Mouse (Mus musculus) embryonic facial prominence, embryonic 10.5 days (tissue): ENCODE results near the gene Lim2. TPM values are rescaled to one million over a fixed set of nuclear protein-coding genes. Genes with fewer than 3 reads are reported as not detected.
A peak's percentile ranks its signal among the peaks of the same experiment; 100 is the strongest.
"Not testable (repeated sequence)": the region's sequence is repeated elsewhere in the genome, so short reads cannot be mapped to it uniquely, and the experiment has no call there.

ENCODE experiments used
- DNase-seq: peaks from one replicate; pipeline ENCODE4 v3.0.0-alpha.2; 2017; ENCODE audit warnings: low spot score
- H3K27ac ChIP-seq: fragments of 300-500 bp; sonication (generic); replicated peaks from 2 replicates; pipeline ENCODE4 v1.5.1; 2016; ENCODE audit warnings: mild to moderate bottlenecking
- H3K27me3 ChIP-seq: fragments of 300-500 bp; sonication (generic); replicated peaks from 2 replicates; pipeline ENCODE4 v1.6.1; 2016; ENCODE audit warnings: low read depth, mild to moderate bottlenecking; ENCODE audit not compliant: poor library complexity, severe bottlenecking
- H3K36me3 ChIP-seq: fragments of 300-500 bp; sonication (generic); replicated peaks from 2 replicates; pipeline ENCODE4 v1.6.1; 2016; ENCODE audit warnings: mild to moderate bottlenecking, moderate library complexity
- H3K4me1 ChIP-seq: fragments of 300-500 bp; sonication (generic); 2 replicates; pipeline ENCODE4 v1.6.1; 2016
- H3K4me3 ChIP-seq: fragments of 300-500 bp; sonication (generic); 2 replicates; pipeline ENCODE4 v1.5.1; 2016; ENCODE audit warnings: mild to moderate bottlenecking, moderate library complexity
- H3K9me3 ChIP-seq: fragments of 300-500 bp; sonication (generic); 2 replicates; pipeline ENCODE4 v1.6.1; 2016; ENCODE audit warnings: mild to moderate bottlenecking
- WGBS: fragments of 180-500 bp; shearing (Covaris S2); methylation state at CpG from one replicate; pipeline ENCODE4 v1.1.7; 2016; 5-methylcytosine and 5-hydroxymethylcytosine counted together
- polyA plus RNA-seq: library from polyadenylated mRNA; unstranded; fragments of >200 nt; fragmentation: Nextera tagmentation; extraction: Ambion mirVana; gene quantifications from 2 replicates; pipeline ENCODE4 v1.2.1, GENCODE M21; 2016

Gene Lim2
- 0.17 TPM in 1 of 2 replicates, not detected in the other for polyA plus RNA-seq

DNA sequence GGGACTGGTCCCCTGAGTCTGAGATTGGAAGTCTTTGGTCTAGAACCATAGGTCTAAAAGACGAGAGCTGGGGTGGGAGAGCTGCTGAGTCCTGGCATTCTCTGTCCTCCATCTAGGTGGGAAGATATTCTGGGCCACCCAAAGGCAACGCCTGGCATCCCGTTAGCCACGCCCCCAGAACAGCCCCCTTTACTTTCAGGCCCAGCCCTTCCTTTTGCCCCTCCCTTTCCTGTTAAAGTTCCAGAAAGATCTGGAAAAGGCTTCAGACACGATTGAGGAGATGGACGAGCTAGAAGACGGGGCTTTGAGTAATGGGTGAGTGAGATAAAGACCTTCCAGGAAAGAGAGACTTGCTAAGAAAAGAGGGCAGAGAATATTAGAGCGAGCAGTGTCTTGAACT lies at the start of gene Lim2:
Gene Lim2, plus strand, starts transcription at position 265 of the 400 bp plus-strand sequence.
- Histone ChIP-seq H3K9me3 (no peaks in the 10 kb centered on the region), H3K27ac (no peak within 1 kb of the TSS), H3K36me3 (no peaks in the 10 kb centered on the region), H3K27me3 (no peaks in the 10 kb centered on the region), H3K4me3 (no peak within 1 kb of the TSS), H3K4me1 (0 out of 2 replicates have a peak, but pooled peaks cover 7% of the 10 kb centered on the region)
- DNase-seq: no peak
- 83% methylated on average over 8 of the region's 8 CpGs for WGBS

DNA sequence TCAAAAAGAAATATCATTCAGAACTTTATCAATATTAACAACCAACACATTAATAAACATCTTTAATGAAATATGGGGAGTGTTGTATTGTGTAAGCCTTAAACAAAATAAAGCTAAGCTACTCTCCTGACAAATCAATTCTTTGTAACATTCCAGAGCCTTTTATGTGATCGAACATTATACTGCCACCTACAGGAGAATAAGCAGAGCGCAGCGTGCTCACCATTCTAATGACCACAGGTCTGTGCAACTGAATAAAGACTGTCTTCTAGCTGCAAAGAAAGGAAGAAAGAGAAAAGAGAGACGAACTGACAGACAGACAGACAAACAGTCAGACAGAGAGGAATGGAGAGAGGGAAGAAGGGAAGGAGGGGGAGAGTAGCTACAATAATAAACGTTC lies 49.2 kb upstream of the Lim2 start:
- Histone ChIP-seq H3K27ac (no peak overlapping the region), H3K36me3 (no peaks in the 10 kb centered on the region), H3K4me3 (no peak overlapping the region), H3K27me3 (no peaks in the 10 kb centered on the region), H3K9me3 (no peaks in the 10 kb centered on the region), H3K4me1 (no peaks in the 10 kb centered on the region)
- 23% methylated on average over 5 of the region's 5 CpGs for WGBS
- DNase-seq: peak; percentile 41

DNA sequence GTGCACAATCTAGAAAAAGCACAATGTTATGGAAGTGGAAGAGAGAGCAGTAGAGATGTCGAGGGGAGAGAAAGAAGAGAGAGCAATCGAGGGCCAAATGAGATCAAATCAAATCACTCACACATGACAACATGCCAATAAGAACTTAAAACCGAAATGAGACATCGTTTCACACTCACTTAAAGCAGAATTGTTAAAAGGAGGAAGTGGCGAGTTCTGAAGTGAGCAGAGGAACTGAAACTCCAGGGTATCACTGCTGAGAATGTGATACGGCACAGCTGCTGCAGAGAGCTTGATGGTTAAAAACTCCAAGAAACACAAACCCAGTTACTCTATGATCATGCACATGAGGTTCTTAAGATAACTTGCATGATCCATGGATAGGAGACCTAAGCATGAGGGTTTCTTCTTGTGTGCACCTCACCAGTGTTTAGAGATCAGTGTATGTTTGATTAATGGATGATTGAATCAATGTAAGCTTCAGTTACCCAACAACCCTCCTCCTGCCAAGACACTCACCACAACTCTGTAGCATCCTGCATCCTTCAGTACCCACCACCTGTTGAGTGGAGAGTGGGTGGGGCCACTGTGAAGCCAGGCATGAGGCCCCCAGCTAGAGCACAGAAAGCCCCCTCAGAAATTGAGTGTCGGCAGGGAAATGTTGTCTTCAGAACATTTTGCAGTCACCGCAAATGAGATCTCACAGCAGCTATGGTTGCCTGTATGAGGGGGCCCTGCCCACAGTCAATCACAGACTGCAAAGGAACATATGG lies 34.9 kb upstream of the Lim2 start:
- Histone ChIP-seq H3K4me3 (no peak overlapping the region), H3K36me3 (no peaks in the 10 kb centered on the region), H3K4me1 (no peaks in the 10 kb centered on the region), H3K27ac (no peak overlapping the region), H3K27me3 (no peaks in the 10 kb centered on the region), H3K9me3 (no peaks in the 10 kb centered on the region)
- 83% methylated on average over 8 of the region's 8 CpGs for WGBS
- no peak for DNase-seq

DNA sequence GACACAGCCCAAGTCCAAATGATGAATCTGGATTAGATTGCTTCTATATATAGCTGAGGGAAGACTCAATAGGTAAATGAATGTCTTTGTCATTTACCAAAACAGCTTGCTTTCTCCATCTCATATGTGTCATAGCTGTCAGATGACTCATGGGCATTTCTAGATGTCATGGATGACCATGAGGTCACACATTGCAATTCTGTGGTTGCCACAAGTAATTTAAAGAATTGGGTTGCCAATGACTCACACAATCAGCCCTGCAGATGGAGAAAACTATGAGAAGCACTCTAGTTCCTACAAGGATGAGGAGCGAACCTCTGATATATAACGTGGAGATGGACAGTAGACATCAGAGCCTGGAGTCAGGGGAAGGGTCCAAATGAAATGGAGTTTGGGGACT lies 28.0 kb upstream of the Lim2 start:
- Histone ChIP-seq H3K9me3 (no peaks in the 10 kb centered on the region), H3K27ac (no peak overlapping the region), H3K36me3 (no peaks in the 10 kb centered on the region), H3K4me3 (no peak overlapping the region), H3K27me3 (no peaks in the 10 kb centered on the region), H3K4me1 (no peaks in the 10 kb centered on the region)
- DNase-seq: no peak
- WGBS: 88% methylated on average over 2 of the region's 2 CpGs

DNA sequence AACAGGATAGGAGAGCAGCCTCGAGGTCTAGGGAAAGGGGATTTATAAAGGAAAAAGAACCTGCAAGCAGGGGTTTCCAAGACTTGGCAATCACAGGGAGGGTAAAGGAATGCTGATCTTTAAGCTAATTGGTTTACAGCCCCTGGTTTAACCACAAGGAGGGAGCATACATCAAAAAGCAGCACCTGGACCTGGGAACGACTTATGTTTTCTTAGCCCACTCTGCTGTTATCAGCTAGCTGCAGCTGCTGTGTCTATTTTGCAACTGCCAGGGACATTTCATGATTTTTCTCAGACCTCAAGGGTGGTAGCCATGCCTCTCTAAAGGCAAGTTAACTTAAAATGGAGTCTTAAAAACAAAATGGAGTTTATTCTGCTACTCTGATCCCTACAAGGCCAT lies 24.8 kb upstream of the Lim2 start:
- DNase-seq: no peak
- H3K27me3 ChIP-seq: no peaks in the 10 kb centered on the region
- H3K4me1 ChIP-seq: no peaks in the 10 kb centered on the region
- H3K9me3 ChIP-seq: no peaks in the 10 kb centered on the region
- H3K27ac ChIP-seq: no peak overlapping the region
- 62% methylated on average over 2 of the region's 2 CpGs for WGBS
- no peak overlapping the region for H3K4me3 ChIP-seq
- H3K36me3 ChIP-seq: no peaks in the 10 kb centered on the region

DNA sequence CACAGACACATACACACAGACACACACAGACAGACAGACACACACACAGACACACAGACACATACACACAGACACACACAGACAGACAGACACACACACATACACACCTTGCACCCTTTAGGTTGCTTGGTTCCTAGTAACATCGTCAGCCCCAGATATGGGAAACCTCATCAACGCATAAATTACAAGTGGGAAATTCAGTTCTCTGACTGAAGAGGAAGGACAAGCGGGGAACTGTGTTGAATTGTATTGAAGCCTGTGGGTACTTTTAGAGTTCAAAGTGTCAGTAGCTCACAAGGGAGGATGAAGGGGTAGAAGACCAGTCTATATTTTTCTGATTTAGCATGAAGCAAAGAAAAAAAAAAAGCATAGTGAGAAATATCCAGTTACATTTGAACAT lies 19.9 kb upstream of the Lim2 start:
- Histone ChIP-seq H3K4me1 (peaks cover 5% of the 10 kb centered on the region), H3K4me3 (no peak overlapping the region), H3K27ac (no peak overlapping the region), H3K36me3 (no peaks in the 10 kb centered on the region), H3K27me3 (no peaks in the 10 kb centered on the region), H3K9me3 (no peaks in the 10 kb centered on the region)
- WGBS: 86% methylated on average over 3 of the region's 3 CpGs
- no peak for DNase-seq

DNA sequence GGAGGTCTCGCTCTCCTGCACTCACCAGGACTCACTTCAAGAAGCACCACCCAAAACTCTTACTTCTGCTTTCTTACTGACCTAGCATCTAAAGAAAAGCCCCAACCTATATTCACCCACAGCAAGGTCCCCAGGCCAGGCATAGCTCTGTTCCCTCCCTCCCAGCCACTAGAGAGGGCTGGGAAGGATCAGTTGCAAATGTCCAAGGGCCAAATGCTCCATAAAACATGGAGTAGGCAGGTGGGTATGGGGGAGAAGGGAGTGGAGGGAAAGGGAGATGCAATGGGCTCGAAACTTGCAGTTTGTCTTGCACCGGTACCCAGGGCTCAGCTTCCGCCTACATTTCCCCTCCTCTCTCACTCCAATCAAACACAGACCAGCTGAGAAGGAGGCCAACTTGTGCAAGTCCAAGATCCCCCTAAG lies 19.3 kb upstream of the Lim2 start, which contains the start of gene Siglecg:
Gene Siglecg, plus strand, starts transcription at position 74 of the 423 bp plus-strand sequence.
- DNase-seq: no peak
- Histone ChIP-seq H3K36me3 (no peaks in the 10 kb centered on the region), H3K4me1 (peaks cover 5% of the 10 kb centered on the region), H3K9me3 (no peaks in the 10 kb centered on the region), H3K4me3 (no peak within 1 kb of the TSS), H3K27ac (no peak within 1 kb of the TSS), H3K27me3 (no peaks in the 10 kb centered on the region)
- 73% methylated on average over 4 of the region's 4 CpGs for WGBS

DNA sequence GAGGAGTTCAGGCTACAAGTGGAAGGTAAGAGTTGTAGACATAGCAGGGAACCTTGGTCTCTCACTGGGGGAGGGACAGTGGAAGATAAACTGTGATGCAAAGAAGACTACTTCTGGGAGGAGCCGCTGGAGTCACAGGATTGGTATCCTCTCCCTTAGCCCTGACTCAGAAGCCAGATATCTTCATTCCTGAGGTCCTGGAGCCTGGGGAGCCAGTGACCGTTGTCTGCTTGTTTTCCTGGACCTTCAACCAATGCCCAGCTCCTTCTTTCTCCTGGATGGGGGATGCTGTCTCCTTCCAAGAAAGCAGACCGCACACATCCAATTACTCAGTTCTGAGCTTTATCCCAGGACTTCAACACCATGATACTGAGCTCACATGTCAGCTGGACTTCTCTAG lies 18.4 kb upstream of the Lim2 start:
- no peaks in the 10 kb centered on the region for H3K36me3 ChIP-seq
- H3K4me1 ChIP-seq: peaks cover 5% of the 10 kb centered on the region
- no peak overlapping the region for H3K27ac ChIP-seq
- H3K27me3 ChIP-seq: no peaks in the 10 kb centered on the region
- WGBS: 80% methylated on average over 3 of the region's 3 CpGs
- no peak overlapping the region for H3K4me3 ChIP-seq
- no peaks in the 10 kb centered on the region for H3K9me3 ChIP-seq
- DNase-seq: no peak

DNA sequence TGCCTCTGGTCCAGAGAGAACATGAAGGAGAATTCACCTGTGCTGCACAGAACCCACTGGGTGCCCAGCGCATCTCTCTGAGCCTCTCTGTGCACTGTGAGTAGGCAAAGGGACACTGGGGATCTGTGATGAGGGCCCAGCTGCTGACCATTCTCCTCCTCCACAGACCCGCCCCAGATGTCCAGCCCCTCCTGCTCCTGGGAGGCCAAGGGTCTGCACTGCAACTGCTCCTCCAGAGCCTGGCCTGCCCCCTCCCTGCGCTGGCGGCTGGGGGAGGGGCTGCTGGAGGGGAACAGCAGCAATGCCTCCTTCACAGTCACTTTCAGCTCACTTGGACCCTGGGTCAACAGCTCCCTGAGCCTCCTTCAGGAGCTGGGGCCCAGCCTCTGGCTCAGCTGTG lies 15.7 kb upstream of the Lim2 start:
- H3K4me3 ChIP-seq, H3K9me3 ChIP-seq, H3K36me3 ChIP-seq, H3K27me3 ChIP-seq, H3K4me1 ChIP-seq: not testable (repeated sequence)
- WGBS: 31% methylated on average over 4 of the region's 4 CpGs
- DNase-seq: peak; percentile 13
- 0 out of 2 replicates have a peak overlapping the region, but pooled peaks have one; percentile 6 for H3K27ac ChIP-seq

DNA sequence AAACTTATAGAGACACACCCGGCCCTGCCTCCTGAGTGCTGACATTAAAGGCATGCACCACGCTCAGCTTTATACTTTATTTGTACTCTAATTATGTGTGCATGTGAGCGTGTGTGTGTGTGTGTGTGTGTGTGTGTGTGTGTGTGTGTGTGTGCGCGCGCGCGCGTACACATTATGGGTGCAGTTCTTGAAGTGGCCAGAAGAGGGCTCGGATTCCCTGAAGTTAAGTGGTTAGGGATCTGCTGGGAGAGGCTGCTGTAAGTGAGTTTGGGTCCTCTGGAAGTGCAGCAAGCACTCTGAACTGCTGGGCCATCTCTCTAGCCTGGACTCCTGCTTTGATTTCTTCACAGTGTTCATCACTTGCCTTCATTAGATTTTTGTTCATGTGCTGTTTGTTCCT lies 10.2 kb upstream of the Lim2 start:
- Histone ChIP-seq H3K9me3 (peaks cover 11% of the 10 kb centered on the region), H3K36me3 (no peaks in the 10 kb centered on the region), H3K27ac (no peak overlapping the region), H3K4me3 (no peak overlapping the region), H3K4me1 (no peaks in the 10 kb centered on the region; the same call in 1 of the 2 replicates), H3K27me3 (no peaks in the 10 kb centered on the region)
- 86% methylated on average over 10 of the region's 10 CpGs for WGBS
- peak; percentile 13 for DNase-seq

DNA sequence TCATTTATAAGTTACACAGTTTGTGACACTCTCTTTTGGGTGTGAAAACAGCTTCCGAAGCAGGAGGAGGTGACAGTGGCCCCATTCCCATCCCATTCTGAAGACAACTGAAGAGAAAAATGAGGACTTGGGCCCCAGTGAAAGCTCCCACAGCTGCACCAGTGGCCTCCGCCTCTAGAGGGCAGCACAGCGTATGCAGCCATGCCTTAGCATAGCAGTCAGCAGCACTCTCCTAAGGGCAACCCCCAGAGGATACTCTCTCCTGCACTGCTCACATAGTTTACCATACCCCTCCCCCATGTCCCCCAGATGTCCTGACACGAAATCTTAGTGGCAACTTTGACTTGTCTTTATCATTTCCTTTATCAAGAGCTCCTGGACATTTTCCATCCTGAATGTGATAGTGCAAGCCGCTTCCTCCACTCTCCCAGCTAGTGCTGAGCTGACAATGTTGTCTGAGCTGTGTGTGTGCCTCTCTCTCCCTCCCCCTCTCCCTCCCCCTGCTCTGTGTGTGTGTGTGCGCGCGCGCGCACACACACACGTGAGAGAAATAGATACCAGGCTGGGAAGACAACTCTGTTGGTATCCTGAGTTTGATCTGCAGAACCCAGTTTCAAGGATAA lies 4.4 kb upstream of the Lim2 start:
- peak; percentile 83 for DNase-seq
- WGBS: 12% methylated on average over 11 of the region's 11 CpGs

DNA sequence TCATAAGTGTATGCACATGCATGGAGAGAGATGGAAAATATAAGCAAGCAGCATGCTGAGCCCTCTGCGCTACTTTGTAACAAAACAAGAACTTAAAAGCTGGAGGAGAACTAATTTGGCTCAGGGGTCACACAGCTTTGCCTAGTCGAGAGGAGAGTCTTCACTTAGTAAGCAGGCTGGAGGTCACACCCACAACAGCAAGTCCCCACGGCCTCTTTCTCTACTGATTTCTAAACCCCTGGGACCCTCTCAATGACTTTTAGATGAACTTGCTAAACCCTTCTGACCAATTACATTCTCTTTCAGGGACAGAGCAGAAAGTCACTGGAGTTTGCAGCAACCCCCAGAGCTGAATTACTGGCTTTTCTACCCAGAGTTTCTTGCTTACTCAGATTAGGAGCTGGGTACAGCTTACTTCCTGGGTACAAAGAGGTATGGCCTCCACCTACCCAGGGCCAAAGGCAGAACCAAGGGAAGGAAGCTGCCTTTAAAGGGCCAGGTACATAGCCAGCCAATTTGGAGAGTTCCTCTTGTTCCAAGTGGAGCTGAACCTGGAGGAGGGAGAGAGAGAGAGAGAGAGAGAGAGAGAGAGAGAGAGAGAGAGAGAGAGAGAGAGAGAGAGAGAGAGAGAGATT lies 3.4 kb upstream of the Lim2 start:
- Histone ChIP-seq H3K27ac (no peak overlapping the region), H3K9me3 (no peaks in the 10 kb centered on the region), H3K27me3 (no peaks in the 10 kb centered on the region), H3K36me3 (no peaks in the 10 kb centered on the region), H3K4me3 (no peak overlapping the region), H3K4me1 (0 out of 2 replicates have a peak, but pooled peaks cover 7% of the 10 kb centered on the region)
- no peak for DNase-seq
- WGBS: 66% methylated on average over 3 of the region's 3 CpGs

More for the DNA sequence above, 4.4 kb upstream of the Lim2 start:
- H3K36me3 ChIP-seq: no peaks in the 10 kb centered on the region
- H3K27me3 ChIP-seq: no peaks in the 10 kb centered on the region
- H3K4me1 ChIP-seq: 0 out of 2 replicates have a peak, but pooled peaks cover 7% of the 10 kb centered on the region
- 0 out of 2 replicates have a peak, but pooled peaks cover 2% of the 10 kb centered on the region for H3K9me3 ChIP-seq
- H3K27ac ChIP-seq: no peak overlapping the region
- peak overlapping the region; percentile 27; the same call in 1 of the 2 replicates for H3K4me3 ChIP-seq
